Mouse (Mus musculus): ENCODE data around the gene Adig.

Gene Adig

DNA sequence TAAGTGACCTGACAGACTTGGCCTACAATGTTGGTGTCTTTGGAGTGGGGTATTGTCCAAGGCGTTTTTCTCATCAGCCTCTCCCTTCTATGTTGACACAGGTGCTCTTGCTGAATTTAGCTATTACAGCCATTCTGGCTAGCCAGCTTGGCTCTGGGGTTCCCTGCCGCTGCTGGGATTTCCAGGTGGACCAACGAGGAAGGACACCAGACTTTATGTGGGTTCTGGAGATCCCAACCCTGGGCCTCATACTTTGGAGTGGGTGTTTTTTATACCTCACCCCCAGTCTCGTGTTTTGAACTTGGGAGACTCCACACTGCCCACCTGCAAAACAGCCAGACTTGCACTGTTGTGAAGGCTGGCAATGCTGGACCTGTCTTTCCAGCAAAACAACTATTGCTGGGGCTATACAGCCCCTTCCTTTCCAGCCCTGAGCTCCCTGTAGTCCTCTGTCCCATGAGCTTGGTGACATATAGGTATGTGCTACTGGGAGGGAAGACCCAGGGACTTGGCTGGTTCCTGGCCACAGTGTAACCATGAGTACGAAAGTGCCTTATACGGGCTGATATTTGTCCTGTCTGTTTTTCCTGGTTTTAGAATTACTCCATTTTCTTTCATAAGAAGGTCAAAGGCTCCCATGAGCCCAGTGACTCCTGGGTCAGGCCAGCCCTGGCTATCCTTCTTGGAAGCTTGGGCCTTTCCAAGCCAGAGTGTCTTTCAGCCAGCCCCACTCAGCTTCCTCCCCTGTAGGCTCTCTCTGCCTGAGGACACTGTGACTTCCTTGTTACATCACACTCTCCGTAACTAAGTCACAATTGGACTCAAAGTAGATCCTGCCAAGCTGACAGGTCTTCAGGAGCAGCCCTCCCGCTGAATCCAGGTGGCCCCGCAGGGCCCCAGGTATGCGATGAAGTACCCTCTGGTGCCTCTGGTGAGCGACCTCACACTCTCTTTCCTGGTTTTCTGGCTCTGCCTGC, at the start of gene Adig:
Gene Adig (plus strand): TSS at position 777 of the 977 bp plus-strand sequence.
- DNase-seq (ENCODE audit: low read depth, low spot score), result no peak

DNA sequence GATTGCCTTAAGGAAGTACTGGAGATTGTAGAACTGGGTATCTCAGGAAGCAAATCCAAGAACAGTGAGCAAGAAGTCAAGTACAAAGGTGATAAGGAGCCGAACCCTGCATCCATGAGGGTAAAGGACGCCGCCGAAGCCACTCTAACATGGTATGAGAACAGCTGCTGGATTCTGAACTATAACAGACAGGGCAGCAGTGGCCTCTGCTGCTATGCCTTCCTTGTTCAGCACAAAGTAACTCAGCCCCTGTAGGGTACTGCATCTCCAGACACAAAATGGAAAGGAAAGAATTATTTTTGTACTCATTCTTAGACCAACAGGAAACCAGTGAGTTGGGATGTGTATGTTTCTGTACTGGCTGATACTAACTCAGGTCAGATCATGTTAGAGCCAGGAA, 46.0 kb upstream of the Adig start:
- no peak for DNase-seq (ENCODE audit: low read depth, low spot score)

DNA sequence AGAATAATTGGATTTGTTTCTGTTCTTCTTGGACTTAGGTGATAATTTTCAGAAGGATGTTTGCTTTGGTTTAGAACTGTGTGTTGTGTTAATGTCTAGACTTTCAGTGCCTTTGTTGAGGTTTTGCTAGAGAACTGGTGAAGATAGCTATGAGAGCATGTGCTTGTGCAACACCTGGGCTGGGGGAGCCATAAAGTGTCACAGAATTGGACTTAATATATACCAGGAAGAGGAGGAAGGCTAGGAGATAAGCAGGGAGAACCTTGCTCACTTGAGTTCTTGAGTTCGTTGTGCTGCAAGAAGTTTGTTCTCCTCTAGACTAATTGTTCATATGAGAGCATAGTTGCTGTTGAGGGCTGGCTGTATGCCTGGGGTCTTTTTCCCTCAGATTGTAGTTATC, 44.8 kb upstream of the Adig start:
- DNase-seq (ENCODE audit: low read depth, low spot score), result no peak

DNA sequence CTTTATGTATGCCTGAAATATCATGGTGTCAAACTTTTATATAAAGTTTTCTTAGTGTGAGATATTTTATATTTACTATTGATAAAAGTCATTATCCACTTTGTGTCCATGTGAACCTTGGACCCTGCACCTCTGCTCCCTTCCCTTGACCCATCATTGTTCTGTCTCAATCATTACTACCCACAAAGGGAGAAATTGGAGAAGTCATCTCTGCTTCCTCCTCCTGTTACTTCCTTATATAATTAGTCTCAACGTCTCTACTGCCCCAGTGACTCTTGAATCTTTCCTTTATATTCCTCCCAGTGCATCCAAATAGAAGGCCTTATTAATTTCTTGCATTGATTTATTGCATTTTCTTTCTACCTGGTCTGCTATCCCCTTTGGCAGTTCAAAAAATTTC, 40.0 kb upstream of the Adig start:
- DNase-seq (ENCODE audit: low read depth, low spot score), result no peak

- DNase-seq (ENCODE audit: low read depth, low spot score), result peak; percentile 49
Observed at GRCm38 (mm10) chr2:158474159-158474558, 28.3 kb upstream of the Adig start.

DNA sequence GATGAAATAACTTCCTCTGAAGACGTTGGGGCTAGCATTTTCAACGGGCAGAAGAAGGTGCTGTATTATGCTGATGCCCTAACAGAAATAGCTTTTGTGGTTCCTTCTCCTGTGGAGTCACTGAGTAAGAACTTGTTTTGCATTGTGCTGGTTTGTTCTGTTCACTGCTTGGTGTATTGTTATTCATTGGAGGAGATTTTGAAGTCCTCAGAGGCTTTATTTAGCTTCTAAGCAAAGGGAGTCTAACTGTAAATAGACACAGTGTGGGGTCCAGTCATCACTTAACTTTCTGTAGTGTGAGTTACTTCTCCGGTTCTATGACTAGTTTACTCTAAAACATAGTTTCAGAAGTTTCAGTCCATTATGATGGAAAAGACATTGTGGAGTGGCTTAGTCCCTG, 24.8 kb upstream of the Adig start:
- no peak for DNase-seq (ENCODE audit: low read depth, low spot score)

DNA sequence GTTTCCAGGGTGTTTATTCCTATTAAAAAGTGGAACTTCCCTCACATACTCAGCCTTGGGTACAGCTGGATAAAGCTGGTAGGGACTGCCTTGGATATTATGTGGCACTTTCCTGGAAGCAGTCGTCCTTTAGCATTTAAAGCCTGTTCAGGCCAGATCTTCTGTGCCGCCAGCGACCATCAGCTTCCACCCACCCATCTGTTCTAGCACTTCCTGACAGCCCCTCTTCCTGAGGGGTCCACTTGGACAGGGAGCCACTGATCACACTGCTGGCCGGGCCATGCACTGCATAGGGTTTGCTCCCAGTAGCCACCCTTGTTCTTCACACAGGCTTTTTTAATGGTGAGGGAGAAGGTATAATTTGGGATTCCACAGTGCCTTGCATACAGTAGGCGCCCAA, 4.0 kb upstream of the Adig start:
- no peak for DNase-seq (ENCODE audit: low read depth, low spot score)

DNA sequence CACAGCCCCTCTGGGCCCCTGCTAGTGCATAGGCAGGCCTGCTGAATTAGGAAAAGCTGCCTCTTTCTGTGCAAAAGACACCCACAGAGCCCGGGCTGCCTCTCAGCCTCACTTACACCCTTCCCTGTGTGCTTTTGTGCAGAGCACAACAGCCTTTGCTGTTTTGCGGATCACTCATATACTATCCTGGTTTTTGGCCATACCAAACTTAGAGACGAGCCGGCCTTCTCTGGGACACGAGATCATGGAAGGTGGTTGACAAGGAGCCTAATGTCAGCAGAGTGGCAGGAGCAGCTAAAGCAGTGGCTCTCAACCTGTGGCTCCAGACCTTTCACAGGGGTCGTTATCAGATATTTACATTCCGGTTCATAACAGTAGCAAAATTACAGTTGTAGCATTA, 814 bp downstream of the Adig start:
- DNase-seq (ENCODE audit: low read depth, low spot score), result no peak

- no peak for DNase-seq (ENCODE audit: low read depth, low spot score)
Observed at GRCm38 (mm10) chr2:158503671-158504070, 1.3 kb downstream of the Adig start.

- DNase-seq (ENCODE audit: low read depth, low spot score), result no peak
Observed at GRCm38 (mm10) chr2:158506475-158506874, 4.1 kb downstream of the Adig start.

DNA sequence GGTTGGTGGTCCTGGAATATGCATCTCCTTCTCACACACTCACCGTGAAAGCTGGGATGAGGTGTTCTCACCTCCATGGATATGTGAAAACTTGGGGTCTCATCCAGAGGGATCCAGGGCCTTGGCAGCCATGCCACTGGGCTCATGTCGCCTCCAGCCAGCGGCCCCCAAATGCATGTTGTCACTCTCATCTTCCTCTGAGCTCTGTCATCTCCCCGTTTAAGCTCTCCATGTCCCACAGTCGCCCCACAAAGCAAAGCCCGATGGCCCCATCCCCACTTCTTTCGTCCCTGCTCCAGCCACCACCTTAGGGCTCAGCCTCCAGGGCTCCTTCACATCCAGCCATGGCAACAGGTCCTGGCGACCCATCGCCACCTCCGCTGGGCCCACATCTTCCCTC, 4.6 kb downstream of the Adig start:
- no peak for DNase-seq (ENCODE audit: low read depth, low spot score)

DNA sequence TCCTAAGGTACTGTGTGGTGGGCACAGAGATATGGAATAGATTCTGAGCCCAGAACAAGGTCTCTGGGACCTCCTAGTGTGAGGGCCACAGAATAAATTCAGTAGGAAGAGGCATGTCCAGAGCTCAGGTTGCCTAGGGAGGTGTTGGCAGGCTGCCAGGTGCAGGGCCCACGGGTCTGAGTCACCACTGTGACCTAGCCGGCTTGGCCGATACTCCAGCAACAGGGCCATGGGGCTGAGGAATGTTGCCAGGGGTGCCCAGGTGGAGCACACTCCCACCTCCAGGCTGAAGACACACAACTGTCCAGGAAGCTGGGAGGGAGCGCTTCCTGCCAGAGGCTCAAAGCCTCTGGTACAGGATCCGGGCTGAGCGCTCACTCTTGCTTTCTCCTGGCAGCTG, 8.3 kb downstream of the Adig start:
- DNase-seq (ENCODE audit: low read depth, low spot score), result no peak

- no peak for DNase-seq (ENCODE audit: low read depth, low spot score)
Observed at GRCm38 (mm10) chr2:158512528-158512927, 10.1 kb downstream of the Adig start, which contains the start of gene Arhgap40. Gene Arhgap40, plus strand, starts transcription at chr2:158512796.

DNA sequence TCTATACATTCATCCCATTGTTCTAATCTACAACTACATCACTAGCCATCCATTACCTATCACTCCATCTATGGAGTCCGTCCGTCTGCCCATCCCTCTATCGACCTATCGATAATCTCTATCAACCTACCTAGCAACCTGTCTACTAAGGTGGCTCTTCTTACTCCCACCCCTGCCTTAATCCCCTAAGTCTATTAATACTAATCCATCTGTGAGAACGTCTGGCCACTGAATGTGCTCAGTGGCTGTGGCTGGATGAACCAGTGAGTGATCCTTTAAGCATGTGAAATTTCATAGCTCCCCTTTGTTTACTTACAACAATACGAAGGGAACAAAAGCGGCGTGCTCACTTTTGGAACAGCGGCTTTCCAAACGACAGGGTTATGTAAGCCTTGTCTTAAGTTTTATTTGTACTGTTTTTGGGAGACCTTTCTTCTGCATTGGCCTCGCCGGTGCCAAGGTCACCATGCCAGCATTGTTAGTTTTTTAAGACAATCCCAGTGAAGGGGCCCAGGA, 11.5 kb downstream of the Adig start:
- DNase-seq (ENCODE audit: low read depth, low spot score), result no peak

DNA sequence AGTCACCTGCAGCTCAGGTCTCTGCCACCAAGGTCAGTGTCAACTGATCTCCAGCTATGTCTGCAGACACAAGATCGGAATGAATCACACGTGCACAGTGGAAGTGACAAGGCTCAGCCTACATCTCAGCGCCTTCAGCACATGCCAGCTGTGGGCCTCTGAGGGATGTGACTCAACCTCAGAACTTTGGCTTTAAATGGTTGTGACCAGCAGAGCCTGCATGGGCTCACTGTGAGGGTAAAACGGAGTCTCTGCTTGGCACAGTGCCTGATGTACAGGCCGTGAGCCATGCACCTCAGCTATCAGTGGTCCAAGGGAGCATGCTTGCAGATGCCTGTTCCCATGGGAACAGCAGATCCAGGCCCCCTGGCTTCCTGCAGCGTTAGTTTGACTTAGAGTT, 16.2 kb downstream of the Adig start:
- DNase-seq (ENCODE audit: low read depth, low spot score), result no peak

GRCm38 (mm10) chr2:158519071-158519470, 16.7 kb downstream of the Adig start:
- no peak for DNase-seq (ENCODE audit: low read depth, low spot score)

GRCm38 (mm10) chr2:158519800-158520199, 17.4 kb downstream of the Adig start:
- no peak for DNase-seq (ENCODE audit: low read depth, low spot score)

DNA sequence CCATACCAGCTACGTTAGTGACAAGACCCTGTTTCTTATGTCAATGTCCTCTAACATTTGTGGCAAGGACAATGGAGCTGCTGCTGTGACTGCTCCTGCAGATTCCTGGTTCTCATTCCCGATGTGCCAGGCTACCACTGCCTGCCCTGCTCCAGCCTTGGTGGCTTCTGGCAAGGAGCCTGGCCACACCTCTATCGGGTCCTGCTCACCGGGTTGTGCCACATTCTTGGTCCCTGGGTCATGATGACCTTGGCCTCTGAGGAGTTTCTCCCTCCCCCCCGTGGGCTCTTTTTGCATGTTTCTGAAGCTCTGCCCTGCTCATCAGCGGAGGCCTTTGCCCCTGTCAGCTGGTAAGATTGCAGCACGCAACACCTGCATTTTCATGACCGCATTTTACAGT, 20.6 kb downstream of the Adig start:
- no peak for DNase-seq (ENCODE audit: low read depth, low spot score)

GRCm38 (mm10) chr2:158524129-158524860, 21.9 kb downstream of the Adig start:
- DNase-seq (ENCODE audit: low read depth, low spot score), result no peak

GRCm38 (mm10) chr2:158534090-158534489, 31.7 kb downstream of the Adig start:
- DNase-seq (ENCODE audit: low read depth, low spot score), result no peak

DNA sequence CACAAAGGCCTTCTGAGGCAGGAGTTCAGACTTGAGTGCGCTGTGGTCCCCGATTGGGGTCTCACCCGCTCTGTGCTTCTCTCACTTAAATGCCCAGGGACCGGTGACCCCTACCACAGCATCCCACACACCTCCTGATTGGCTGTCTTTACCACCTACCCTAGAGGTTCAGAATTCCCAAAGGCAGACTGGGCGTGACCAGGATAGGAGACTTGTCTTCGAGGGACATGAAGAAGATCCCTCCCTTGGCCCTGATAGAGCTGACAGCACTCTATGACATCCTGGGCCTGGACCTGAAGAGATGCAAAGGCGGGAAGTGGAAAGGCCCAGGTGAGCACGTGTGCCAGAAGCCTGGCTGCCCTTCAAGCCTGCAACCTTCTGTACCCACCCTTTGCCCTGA, 32.1 kb downstream of the Adig start:
- no peak for DNase-seq (ENCODE audit: low read depth, low spot score)

All from telencephalon, adult 2 months (tissue).